Mouse (Mus musculus): ENCODE measurements around the gene Tmprss4. TPM values are rescaled to one million over a fixed set of nuclear protein-coding genes. Genes with fewer than 3 reads are reported as not detected.

Gene Tmprss4
- polyA plus RNA-seq (2015; fragmentation: Nextera tagmentation; extraction: Ambion mirVana) = 0.24 TPM in 1 of 2 replicates, not detected in the other

DNA sequence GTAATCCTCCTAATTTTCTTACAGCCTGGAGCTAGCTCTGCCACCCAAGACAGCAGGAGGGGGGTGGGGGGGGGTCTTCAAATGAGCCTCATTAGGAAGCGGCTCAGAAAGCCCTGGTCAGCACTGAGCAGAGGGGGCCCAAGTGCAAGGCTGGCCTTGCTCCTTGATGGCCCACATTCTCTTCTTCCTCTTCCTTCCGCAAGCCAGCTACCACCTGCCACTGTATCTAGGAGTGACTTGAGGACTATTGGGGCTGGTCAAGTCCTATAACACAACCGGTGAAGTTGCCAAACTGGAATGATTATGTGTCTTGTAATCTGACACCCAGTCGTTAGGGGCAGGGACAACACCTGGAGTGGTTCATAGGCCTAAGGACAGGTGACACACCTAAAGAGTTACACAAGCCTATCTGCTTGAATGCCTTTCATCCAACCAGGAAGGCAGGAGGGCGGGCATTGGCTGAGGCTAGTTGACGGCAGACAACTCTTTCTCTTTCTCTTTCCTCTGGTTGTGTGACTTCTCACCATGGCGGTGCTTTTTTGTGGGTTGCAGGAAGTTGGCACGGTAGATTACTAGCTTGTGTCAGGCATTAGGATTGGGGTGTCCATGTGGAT lies at the start of gene Tmprss4:
Tmprss4 (minus strand) TSS at position 296 of the 614 bp plus-strand sequence.

GRCm38 (mm10) chr9:45181770-45182169 lies 22.1 kb downstream of the Tmprss4 start, which contains the start of gene BC049352:
Gene BC049352, plus strand, starts transcription at chr9:45182007.

GRCm38 (mm10) chr9:45138191-45139032 lies 65.5 kb downstream of the Tmprss4 start, which contains the start of gene Scn4b:
Gene Scn4b, plus strand, starts transcription at chr9:45138395.

Other genes starting within 250 kb of the Tmprss4 start
- 12.6 and 18.2 TPM in 2 replicates for gene Ube4a, start 238.5 kb downstream of the Tmprss4 start, polyA plus RNA-seq (2015; fragmentation: Nextera tagmentation; extraction: Ambion mirVana)
- 0.30 and 0.85 TPM in 2 replicates for gene Cd3g, start 223.7 kb downstream of the Tmprss4 start, polyA plus RNA-seq (2015; fragmentation: Nextera tagmentation; extraction: Ambion mirVana)
- 0.08 and 0.18 TPM in 2 replicates for gene Cd3d, start 222.3 kb downstream of the Tmprss4 start, polyA plus RNA-seq (2015; fragmentation: Nextera tagmentation; extraction: Ambion mirVana)
- 0.07 and 0.32 TPM in 2 replicates for gene Cd3e, start 194.5 kb downstream of the Tmprss4 start, polyA plus RNA-seq (2015; fragmentation: Nextera tagmentation; extraction: Ambion mirVana)
- gene Mpzl2, start 164.3 kb downstream of the Tmprss4 start, polyA plus RNA-seq (2015; fragmentation: Nextera tagmentation; extraction: Ambion mirVana) = 3.0 and 5.8 TPM in 2 replicates
- 1.4 and 2.1 TPM in 2 replicates for gene Mpzl3, start 148.9 kb downstream of the Tmprss4 start, polyA plus RNA-seq (2015; fragmentation: Nextera tagmentation; extraction: Ambion mirVana)
- gene Jaml, start 124.9 kb downstream of the Tmprss4 start, polyA plus RNA-seq (2015; fragmentation: Nextera tagmentation; extraction: Ambion mirVana) = 1.5 and 4.0 TPM in 2 replicates
- 1.8 and 3.7 TPM in 2 replicates for gene Scn2b, start 86.3 kb downstream of the Tmprss4 start, polyA plus RNA-seq (2015; fragmentation: Nextera tagmentation; extraction: Ambion mirVana)
- gene Scn4b, start 65.7 kb downstream of the Tmprss4 start, polyA plus RNA-seq (2015; fragmentation: Nextera tagmentation; extraction: Ambion mirVana) = 0.20 and 0.23 TPM in 2 replicates
- 0.18 and 0.43 TPM in 2 replicates for gene BC049352, start 22.1 kb downstream of the Tmprss4 start, polyA plus RNA-seq (2015; fragmentation: Nextera tagmentation; extraction: Ambion mirVana)
- 0.95 and 1.6 TPM in 2 replicates for gene Il10ra, start 65.1 kb upstream of the Tmprss4 start, polyA plus RNA-seq (2015; fragmentation: Nextera tagmentation; extraction: Ambion mirVana)
- gene Tmprss13, start 115.0 kb upstream of the Tmprss4 start, polyA plus RNA-seq (2015; fragmentation: Nextera tagmentation; extraction: Ambion mirVana) = 0.21 and 0.28 TPM in 2 replicates
- gene Fxyd6, start 166.1 kb upstream of the Tmprss4 start, polyA plus RNA-seq (2015; fragmentation: Nextera tagmentation; extraction: Ambion mirVana) = 166 and 277 TPM in 2 replicates
- gene Fxyd2, start 195.6 kb upstream of the Tmprss4 start, polyA plus RNA-seq (2015; fragmentation: Nextera tagmentation; extraction: Ambion mirVana) = 13.2 and 19.6 TPM in 2 replicates
- gene Dscaml1, start 222.5 kb upstream of the Tmprss4 start, polyA plus RNA-seq (2015; fragmentation: Nextera tagmentation; extraction: Ambion mirVana) = 0.44 and 0.88 TPM in 2 replicates

Measured in adrenal gland, postnatal 0 days (tissue).